ENCODE assay signal across 9 mouse cellular contexts in genomic region chr11:50587026-50587425, GRCm38 (mm10). TPM values are rescaled to one million over a fixed set of nuclear protein-coding genes. Genes with fewer than 3 reads are reported as not detected.
DNase-seq lines count a peak whose midpoint lies in the region; ATAC-seq and TF ChIP-seq lines count a peak whose summit lies in the region.
"Had no signal": no experiment of that assay in that cellular context is flagged by ENCODE, and none has a peak within 500 bp of the region (broad histone marks: within the 10 kb centered on the region; RNA-seq: fewer than 3 reads in every experiment).

No protein-coding gene starts in this region.

- H3K27me3 ChIP-seq in forebrain, embryonic 11.5 days (ENCODE audit: control insufficient read depth, insufficient read depth, low read length) = no peaks in the 10 kb centered on the region
- H3K27me3 ChIP-seq in forebrain, embryonic 12.5 days = no peaks in the 10 kb centered on the region
- H3K27me3 ChIP-seq in midbrain, embryonic 10.5 days (ENCODE audit: low read depth, poor library complexity, severe bottlenecking) = no peaks in the 10 kb centered on the region
- no peaks in the 10 kb centered on the region for H3K27me3 ChIP-seq in midbrain, embryonic 16.5 days (ENCODE audit: control insufficient read depth, insufficient read depth, low read depth, low read length)
- H3K27me3 ChIP-seq: lung, embryonic 15.5 days had no signal

- H3K9me3 ChIP-seq in forebrain, embryonic 11.5 days (ENCODE audit: control insufficient read depth, low read length) = no peaks in the 10 kb centered on the region
- no peaks in the 10 kb centered on the region for H3K9me3 ChIP-seq in forebrain, embryonic 12.5 days
- H3K9me3 ChIP-seq in midbrain, embryonic 10.5 days (replicated peaks) = no peaks in the 10 kb centered on the region
- no peaks in the 10 kb centered on the region for H3K9me3 ChIP-seq in midbrain, embryonic 16.5 days (replicated peaks; ENCODE audit: control insufficient read depth, low read length, poor library complexity, severe bottlenecking)
- H3K9me3 ChIP-seq: lung, embryonic 15.5 days had no signal

- TF ChIP-seq CTCF in bone marrow macrophage, adult 2 months (IDR thresholded peaks at IDR 0.05; ENCODE audit: low read depth, low read length) = peak; percentile 42
- peak; percentile 8; the same call in 1 of the 2 replicates for TF ChIP-seq CTCF in olfactory bulb, adult 2 months (IDR thresholded peaks at IDR 0.05; ENCODE audit: insufficient read depth, low read depth, low read length)

- DNase-seq in forebrain, embryonic 11.5 days (ENCODE audit: low spot score) = peak; percentile 65
- peak; percentile 21 for DNase-seq in midbrain, embryonic 10.5 days (ENCODE audit: low spot score)
- DNase-seq in heart, postnatal 10 days = peak; percentile 47 to 70

- no peak for TF ChIP-seq POLR2A in bone marrow macrophage, adult 2 months (IDR thresholded peaks at IDR 0.05; ENCODE audit: borderline replicate concordance, low read depth, low read length)
- no peak for TF ChIP-seq POLR2A in olfactory bulb, adult 2 months (IDR thresholded peaks at IDR 0.05; ENCODE audit: insufficient read depth, low read depth, low read length)

- H3K4me2 ChIP-seq in forebrain, embryonic 11.5 days (ENCODE audit: low read depth, low read length, severe bottlenecking) = no peak overlapping the region
- no peak overlapping the region for H3K4me2 ChIP-seq in forebrain, embryonic 12.5 days
- H3K4me2 ChIP-seq in midbrain, embryonic 16.5 days (ENCODE audit: low read length) = no peak overlapping the region
- H3K4me2 ChIP-seq: lung, embryonic 15.5 days had no signal

- no peak overlapping the region for H3K9ac ChIP-seq in forebrain, embryonic 11.5 days (ENCODE audit: low read length)
- H3K9ac ChIP-seq in forebrain, embryonic 12.5 days = no peak overlapping the region
- no peak overlapping the region for H3K9ac ChIP-seq in midbrain, embryonic 16.5 days (ENCODE audit: low read depth, low read length)
- H3K9ac ChIP-seq: lung, embryonic 15.5 days had no signal

- no peak for ATAC-seq in forebrain, embryonic 11.5 days (replicated peaks; ENCODE audit: low FRiP score)
- ATAC-seq in forebrain, embryonic 12.5 days (ENCODE audit: low FRiP score) = no peak
- no peak for ATAC-seq in midbrain, embryonic 16.5 days
- ATAC-seq in erythroblast, adult 5-6 weeks (replicated peaks; ENCODE audit: low FRiP score, poor library complexity, severe bottlenecking) = no peak

- H3K36me3 ChIP-seq in forebrain, embryonic 11.5 days (ENCODE audit: control insufficient read depth, insufficient read depth, low read length) = no peaks in the 10 kb centered on the region
- no peaks in the 10 kb centered on the region for H3K36me3 ChIP-seq in forebrain, embryonic 12.5 days (replicated peaks)
- H3K36me3 ChIP-seq in midbrain, embryonic 10.5 days = no peaks in the 10 kb centered on the region
- no peaks in the 10 kb centered on the region for H3K36me3 ChIP-seq in midbrain, embryonic 16.5 days (ENCODE audit: control insufficient read depth, insufficient read depth, low read length)
- H3K36me3 ChIP-seq: lung, embryonic 15.5 days had no signal

- WGBS in forebrain, embryonic 11.5 days = 53% methylated on average over 7 of the region's 7 CpGs
- WGBS in forebrain, embryonic 12.5 days = 56% methylated on average over 7 of the region's 7 CpGs
- 63% methylated on average over 7 of the region's 7 CpGs for WGBS in midbrain, embryonic 10.5 days
- WGBS in midbrain, embryonic 16.5 days = 55% methylated on average over 7 of the region's 7 CpGs
- WGBS in olfactory bulb, adult 2 months = 28% methylated on average over 7 of the region's 7 CpGs

- no peak overlapping the region for H3K27ac ChIP-seq in forebrain, embryonic 11.5 days (ENCODE audit: low read depth, low read length)
- H3K27ac ChIP-seq in forebrain, embryonic 12.5 days = no peak overlapping the region
- no peak overlapping the region for H3K27ac ChIP-seq in midbrain, embryonic 10.5 days (replicated peaks)
- no peak overlapping the region for H3K27ac ChIP-seq in midbrain, embryonic 16.5 days (ENCODE audit: low read length)
- no peak overlapping the region for H3K27ac ChIP-seq in bone marrow macrophage, adult 2 months (ENCODE audit: insufficient read depth, low read depth, low read length)
- H3K27ac ChIP-seq in olfactory bulb, adult 2 months (ENCODE audit: insufficient read depth, low read depth, low read length) = no peak overlapping the region
- H3K27ac ChIP-seq: lung, embryonic 15.5 days had no signal

- intact Hi-C loops in heart, postnatal 10 days (cut with DNase I) = loop anchor here (5.0 kb wide), 2 partner anchors 130 to 145 kb away; no protein-coding TSS in a partner anchor

- no peak overlapping the region for H3K4me3 ChIP-seq in forebrain, embryonic 11.5 days (ENCODE audit: low read depth, low read length)
- H3K4me3 ChIP-seq in forebrain, embryonic 12.5 days (replicated peaks) = no peak overlapping the region
- H3K4me3 ChIP-seq in midbrain, embryonic 10.5 days = no peak overlapping the region
- H3K4me3 ChIP-seq in midbrain, embryonic 16.5 days (ENCODE audit: low read depth, low read length) = no peak overlapping the region
- no peak overlapping the region for H3K4me3 ChIP-seq in bone marrow macrophage, adult 2 months (ENCODE audit: insufficient read depth, low read length)
- no peak overlapping the region for H3K4me3 ChIP-seq in olfactory bulb, adult 2 months (ENCODE audit: insufficient read depth, low read depth, low read length)
- H3K4me3 ChIP-seq: lung, embryonic 15.5 days had no signal

- no peaks in the 10 kb centered on the region for H3K4me1 ChIP-seq in forebrain, embryonic 11.5 days (replicated peaks; ENCODE audit: control insufficient read depth, insufficient read depth, low read length)
- no peaks in the 10 kb centered on the region for H3K4me1 ChIP-seq in forebrain, embryonic 12.5 days
- H3K4me1 ChIP-seq in midbrain, embryonic 10.5 days = no peaks in the 10 kb centered on the region
- no peaks in the 10 kb centered on the region for H3K4me1 ChIP-seq in midbrain, embryonic 16.5 days (ENCODE audit: control insufficient read depth, insufficient read depth, low read length)
- H3K4me1 ChIP-seq in bone marrow macrophage, adult 2 months (ENCODE audit: control insufficient read depth, insufficient read depth, low read length) = no peaks in the 10 kb centered on the region
- no peaks in the 10 kb centered on the region for H3K4me1 ChIP-seq in olfactory bulb, adult 2 months (ENCODE audit: control insufficient read depth, insufficient read depth, low read length)
- H3K4me1 ChIP-seq: lung, embryonic 15.5 days had no signal

RNA-seq across cellular contexts. Expression of gene Adamts2, which starts 14.9 kb away (rescaled TPM):
- polyA plus RNA-seq in forebrain, embryonic 11.5 days (2014; fragmentation: Nextera tagmentation; extraction: Ambion mirVana) = 1.0 and 1.6 TPM in 2 replicates
- polyA plus RNA-seq in forebrain, embryonic 12.5 days (2016; fragmentation: Nextera tagmentation; extraction: Ambion mirVana) = 1.8 and 2.0 TPM in 2 replicates
- polyA plus RNA-seq in midbrain, embryonic 10.5 days (2016; fragmentation: Nextera tagmentation; extraction: Ambion mirVana) = 0.41 and 1.0 TPM in 2 replicates
- 3.8 and 4.0 TPM in 2 replicates for polyA plus RNA-seq in midbrain, embryonic 16.5 days (2015; fragmentation: Nextera tagmentation; extraction: Ambion mirVana)
- 0.36 and 1.0 TPM in 2 replicates for polyA plus RNA-seq in bone marrow macrophage, adult 2 months (2012; ENCODE audit: insufficient read depth, insufficient read length, missing spikeins)
- total RNA-seq in heart, postnatal 10 days (2021) = 10 to 100 TPM; 36.1 to 40.3 TPM
- polyA plus RNA-seq in olfactory bulb, adult 2 months (2012; ENCODE audit: insufficient read depth, insufficient read length, low replicate concordance, missing spikeins) = not detected in 2 replicates
- total RNA-seq in erythroblast, adult 5-6 weeks (2015; ENCODE audit: low replicate concordance) = not detected in 2 replicates
- 0.09 and 0.28 TPM in 2 replicates for total RNA-seq in erythroblast, adult 5-6 weeks (2017; ENCODE audit: low replicate concordance)
